8 mouse cellular contexts compared by ENCODE assay signal in genomic region chr3:11212921-11213648, GRCm38 (mm10).
DNase-seq lines count a peak whose midpoint lies in the region; ATAC-seq and TF ChIP-seq lines count a peak whose summit lies in the region.
"Not testable (repeated sequence)": the region's sequence is repeated elsewhere in the genome, so short reads cannot be mapped to it uniquely, and the experiment has no call there.

No protein-coding gene starts in this region.

- in situ Hi-C loops in CH12.LX (cut with MboI; ENCODE audit: low pct_ligation_motif_present, low pct_unique_long_range_greater_than_20kb, low sequenced_read_pairs): not testable (repeated sequence)

- 42% methylated on average over 9 of the region's 9 CpGs for WGBS in forebrain, embryonic 11.5 days
- 21% methylated on average over 9 of the region's 9 CpGs for WGBS in heart, embryonic 14.5 days
- 22% methylated on average over 9 of the region's 9 CpGs for WGBS in intestine, embryonic 14.5 days
- WGBS in limb, embryonic 13.5 days: 46% methylated on average over 9 of the region's 9 CpGs
- WGBS in midbrain, embryonic 14.5 days: 30% methylated on average over 9 of the region's 9 CpGs

- dilution Hi-C loops in CH12.LX (cut with MboI; ENCODE audit: extremely low pct_ligation_motif_present, extremely low pct_unique_long_range_greater_than_20kb, low sequenced_read_pairs): not testable (repeated sequence)

- H3K9ac ChIP-seq in CH12.LX (ENCODE audit: insufficient read depth, low read depth): peak overlapping the region; percentile 76
- H3K9ac ChIP-seq in forebrain, embryonic 11.5 days (ENCODE audit: low read length); heart, embryonic 14.5 days (ENCODE audit: low read length); intestine, embryonic 14.5 days (ENCODE audit: low read length); limb, embryonic 13.5 days; midbrain, embryonic 14.5 days (replicated peaks; ENCODE audit: low read length): not testable (repeated sequence)

- TF ChIP-seq POLR2A in CH12.LX (IDR thresholded peaks at IDR 0.05; ENCODE audit: low read depth, low read length): 0 out of 2 replicates have a peak, but pooled peaks have one; percentile 23
- TF ChIP-seq POLR2A in cortical plate, adult 2 months (IDR thresholded peaks at IDR 0.05; ENCODE audit: extremely low read depth, insufficient read depth, low read length): not testable (repeated sequence)

- H3K79me2 ChIP-seq in CH12.LX (replicated peaks; ENCODE audit: control insufficient read depth, extremely low read depth, insufficient read depth, poor library complexity, severe bottlenecking): not testable (repeated sequence)

- peak; percentile 34; the same call in 1 of the 2 replicates for ATAC-seq in forebrain, embryonic 11.5 days (replicated peaks; ENCODE audit: low FRiP score)
- not testable (repeated sequence) for ATAC-seq in heart, embryonic 14.5 days (ENCODE audit: insufficient number of reproducible peaks, insufficient read depth, low FRiP score, low read depth); intestine, embryonic 14.5 days (replicated peaks; ENCODE audit: low FRiP score, low TSS enrichment, low read depth); limb, embryonic 13.5 days (ENCODE audit: low FRiP score, low read depth); midbrain, embryonic 14.5 days (ENCODE audit: low FRiP score, low TSS enrichment)

- H3K9me3 ChIP-seq in CH12.LX (replicated peaks; ENCODE audit: low read length); forebrain, embryonic 11.5 days (ENCODE audit: control insufficient read depth, low read length); heart, embryonic 14.5 days (ENCODE audit: control insufficient read depth, low read length); intestine, embryonic 14.5 days (ENCODE audit: control insufficient read depth, low read length); limb, embryonic 13.5 days; midbrain, embryonic 14.5 days (ENCODE audit: control insufficient read depth, low read length): not testable (repeated sequence)

- not testable (repeated sequence) for H3K36me3 ChIP-seq in CH12.LX (replicated peaks in 1 of 2; ENCODE audit: control insufficient read depth in 1 of 2, insufficient read depth in 1 of 2, low read length in 1 of 2); forebrain, embryonic 11.5 days (ENCODE audit: control insufficient read depth, insufficient read depth, low read length); heart, embryonic 14.5 days (ENCODE audit: control insufficient read depth, insufficient read depth, low read length); intestine, embryonic 14.5 days (ENCODE audit: control insufficient read depth, insufficient read depth, low read length); limb, embryonic 13.5 days; midbrain, embryonic 14.5 days (ENCODE audit: control insufficient read depth, insufficient read depth, low read length)

- H3K4me1 ChIP-seq in CH12.LX (ENCODE audit: control insufficient read depth in 1 of 2, insufficient read depth in 2 of 2); cortical plate, adult 2 months (ENCODE audit: control insufficient read depth, insufficient read depth, low read length); forebrain, embryonic 11.5 days (replicated peaks; ENCODE audit: control insufficient read depth, insufficient read depth, low read length); heart, embryonic 14.5 days (ENCODE audit: control insufficient read depth in 2 of 2, insufficient read depth in 2 of 2, low read length in 2 of 2); intestine, embryonic 14.5 days (replicated peaks; ENCODE audit: control insufficient read depth, insufficient read depth, low read length); limb, embryonic 13.5 days; midbrain, embryonic 14.5 days (ENCODE audit: control insufficient read depth, insufficient read depth, low read length): not testable (repeated sequence)

- not testable (repeated sequence) for TF ChIP-seq RAD21 in CH12.LX (IDR thresholded peaks at IDR 0.05; ENCODE audit: low read depth, low read length)

- H3K27ac ChIP-seq in CH12.LX (ENCODE audit: insufficient read depth, low read depth): peak overlapping the region; percentile 95
- not testable (repeated sequence) for H3K27ac ChIP-seq in cortical plate, adult 2 months (ENCODE audit: insufficient read depth, low read length); forebrain, embryonic 11.5 days (ENCODE audit: low read depth, low read length); heart, embryonic 14.5 days (replicated peaks in 1 of 2; ENCODE audit: control insufficient read depth in 1 of 2, insufficient read depth in 1 of 2, low read depth in 2 of 2, low read length in 2 of 2); intestine, embryonic 14.5 days (ENCODE audit: low read depth); limb, embryonic 13.5 days; midbrain, embryonic 14.5 days (replicated peaks; ENCODE audit: low read depth, low read length)

- not testable (repeated sequence) for H3K27me3 ChIP-seq in CH12.LX (replicated peaks); forebrain, embryonic 11.5 days (ENCODE audit: control insufficient read depth, insufficient read depth, low read length); heart, embryonic 14.5 days (ENCODE audit: control insufficient read depth, insufficient read depth, low read length); intestine, embryonic 14.5 days (replicated peaks; ENCODE audit: control insufficient read depth, insufficient read depth, low read length); limb, embryonic 13.5 days; midbrain, embryonic 14.5 days (ENCODE audit: control insufficient read depth, insufficient read depth, low read length)

- peak; percentile 2 for DNase-seq in CH12.LX (ENCODE audit: extremely low read depth)
- not testable (repeated sequence) for DNase-seq in forebrain, embryonic 11.5 days (ENCODE audit: low spot score); intestine, embryonic 14.5 days (ENCODE audit: low spot score)
- DNase-seq in midbrain, embryonic 14.5 days: peak; percentile 55
- DNase-seq in right cerebral cortex, postnatal 4 days: peak; percentile 4

- H3K4me2 ChIP-seq in CH12.LX (ENCODE audit: insufficient read depth, low read depth, poor library complexity, severe bottlenecking): peak overlapping the region; percentile 80
- not testable (repeated sequence) for H3K4me2 ChIP-seq in forebrain, embryonic 11.5 days (ENCODE audit: low read depth, low read length, severe bottlenecking)
- H3K4me2 ChIP-seq in heart, embryonic 14.5 days (ENCODE audit: low read length): peak overlapping the region; percentile 54
- H3K4me2 ChIP-seq in intestine, embryonic 14.5 days (ENCODE audit: low read length): peak overlapping the region; percentile 37
- H3K4me2 ChIP-seq in limb, embryonic 13.5 days (replicated peaks): peak overlapping the region; percentile 15; the same call in 1 of the 2 replicates
- peak overlapping the region; percentile 21; the same call in 1 of the 2 replicates for H3K4me2 ChIP-seq in midbrain, embryonic 14.5 days (ENCODE audit: low read length)

- TF ChIP-seq CTCF in CH12.LX (conservative IDR thresholded peaks at IDR 0.05 in 1 of 2, IDR thresholded peaks at IDR 0.05 in 1 of 2; ENCODE audit: low read depth in 2 of 2, low read length in 2 of 2): peak in 1 of 2 experiments; percentile 32; a peak in 2 of 4 replicates
- not testable (repeated sequence) for TF ChIP-seq CTCF in cortical plate, adult 2 months (IDR thresholded peaks at IDR 0.05; ENCODE audit: extremely low read depth, insufficient read depth, low read length)

- H3K4me3 ChIP-seq in CH12.LX (replicated peaks in 1 of 3; ENCODE audit: low read depth in 2 of 3, low read length in 2 of 3, poor library complexity in 1 of 3): peak overlapping the region in 1 of 3 experiments; percentile 60
- 0 out of 2 replicates have a peak overlapping the region, but pooled peaks have one; percentile 18 for H3K4me3 ChIP-seq in cortical plate, adult 2 months (ENCODE audit: insufficient read depth, low read length)
- H3K4me3 ChIP-seq in forebrain, embryonic 11.5 days (ENCODE audit: low read depth, low read length); intestine, embryonic 14.5 days (ENCODE audit: low read depth, low read length); limb, embryonic 13.5 days; midbrain, embryonic 14.5 days (replicated peaks; ENCODE audit: low read depth, low read length): not testable (repeated sequence)
- H3K4me3 ChIP-seq in heart, embryonic 14.5 days (ENCODE audit: control insufficient read depth in 1 of 2, insufficient read depth in 1 of 2, low read depth in 1 of 2, low read length in 2 of 2): peak overlapping the region; percentile 25 to 34

- TF ChIP-seq EP300 in CH12.LX (IDR thresholded peaks at IDR 0.05; ENCODE audit: low read length): not testable (repeated sequence)

TF ChIP-seq in CH12.LX, 34 proteins besides CTCF, POLR2A, EP300 and RAD21:
- peak; percentile 68; the same call in 1 of the 2 replicates for TF ChIP-seq MXI1 (IDR thresholded peaks at IDR 0.05; ENCODE audit: low read depth, low read length)
- TF ChIP-seq BHLHE40 (IDR thresholded peaks at IDR 0.05; ENCODE audit: low read depth, low read length): 0 out of 2 replicates have a peak, but pooled peaks have one; percentile 13
- 0 out of 2 replicates have a peak, but pooled peaks have one; percentile 8 for TF ChIP-seq IRF4 (IDR thresholded peaks at IDR 0.05; ENCODE audit: low read depth, low read length)
- peak; percentile 71 for TF ChIP-seq MAX (IDR thresholded peaks at IDR 0.05; ENCODE audit: low read length)
- peak; percentile 37; the same call in 1 of the 2 replicates for TF ChIP-seq TCF12 (IDR thresholded peaks at IDR 0.05; ENCODE audit: low read depth, low read length)
- TF ChIP-seq MYC (IDR thresholded peaks at IDR 0.05; ENCODE audit: low read depth, low read length): peak; percentile 71
- TF ChIP-seq SIN3A (IDR thresholded peaks at IDR 0.05; ENCODE audit: low read length): peak; percentile 53; the same call in 1 of the 2 replicates
- 0 out of 2 replicates have a peak, but pooled peaks have one; percentile 33 for TF ChIP-seq NELFE (IDR thresholded peaks at IDR 0.05; ENCODE audit: low read depth, low read length)
- 0 out of 2 replicates have a peak, but pooled peaks have one; percentile 8 for TF ChIP-seq TBP (conservative IDR thresholded peaks at IDR 0.05; ENCODE audit: low read depth, low read length)
